Mouse (Mus musculus): ENCODE measurements around the gene Pcolce2. TPM values are rescaled to one million over a fixed set of nuclear protein-coding genes. Genes with fewer than 3 reads are reported as not detected.

Gene Pcolce2
- total RNA-seq, 2 experiments from 2014 or later, result 0.62 to 1.3 TPM

DNA sequence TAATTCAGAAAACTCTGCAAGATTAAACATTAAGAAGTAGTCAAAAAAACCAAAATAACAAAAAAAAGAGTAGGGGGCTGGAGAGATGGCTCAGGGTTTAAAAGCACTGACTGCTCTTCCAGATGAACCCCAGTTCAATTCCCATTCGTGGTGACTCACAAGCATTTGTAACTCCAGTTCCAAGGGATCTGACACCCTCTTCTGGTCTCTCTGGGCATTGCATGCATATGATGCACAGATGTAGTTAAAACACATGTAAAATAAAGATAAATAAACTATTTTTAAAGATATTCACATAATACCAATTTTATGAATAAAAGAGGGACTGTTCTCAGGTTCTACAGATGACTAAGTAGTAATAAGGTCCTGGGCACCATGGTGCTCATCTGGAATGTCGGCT is 60.4 kb downstream of the Pcolce2 start:
- intact Hi-C loops (cut with DNase I), result loop anchor here (10.0 kb wide), 1 partner anchor 173 kb away; no protein-coding TSS in a partner anchor

DNA sequence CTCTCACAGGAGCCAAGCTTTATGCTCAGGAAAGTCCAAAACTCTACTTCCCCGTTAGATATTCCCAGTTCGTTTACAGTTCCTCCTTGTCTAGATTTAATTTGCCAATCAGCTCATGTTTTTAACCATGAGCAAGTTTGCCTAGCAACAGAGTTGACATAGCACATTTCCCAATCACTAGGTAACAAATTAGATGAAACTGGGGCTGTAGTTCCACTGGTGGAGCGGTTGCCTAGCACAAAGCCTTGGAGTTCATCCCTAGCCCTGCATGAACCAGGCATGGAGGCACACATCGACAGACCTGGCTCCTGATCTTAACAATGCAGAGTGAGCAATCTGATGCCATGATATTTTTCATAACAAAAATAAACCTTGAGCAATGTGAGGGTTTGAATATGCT is 61.9 kb downstream of the Pcolce2 start:
- intact Hi-C loops (cut with DNase I), result loop anchor here (10.0 kb wide), 1 partner anchor 174 kb away; no protein-coding TSS in a partner anchor
- DNase-seq, result no peak

More for the DNA sequence above, 60.4 kb downstream of the Pcolce2 start:
- DNase-seq, result peak; percentile 40

DNA sequence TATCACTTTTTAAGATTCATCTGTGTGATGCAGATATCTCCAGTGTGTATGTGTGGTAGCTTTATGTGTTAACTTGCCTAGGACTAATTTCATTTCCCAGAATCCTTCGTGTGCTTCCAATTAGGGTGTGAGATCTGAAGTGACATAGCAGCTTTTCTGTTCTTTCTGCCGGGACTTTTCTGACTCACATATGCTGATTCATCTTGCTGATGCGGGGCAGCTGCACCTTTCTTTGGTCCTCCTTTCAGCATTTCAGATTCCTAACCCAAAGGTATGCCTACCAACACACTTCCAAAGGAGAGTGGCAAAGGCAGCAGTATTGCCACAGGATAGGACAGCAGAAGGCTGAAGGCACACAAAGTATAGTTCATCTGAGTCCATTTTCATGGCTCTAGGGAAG is 66.7 kb downstream of the Pcolce2 start:
- intact Hi-C loops (cut with DNase I), result no loop called here
- DNase-seq, result no peak

DNA sequence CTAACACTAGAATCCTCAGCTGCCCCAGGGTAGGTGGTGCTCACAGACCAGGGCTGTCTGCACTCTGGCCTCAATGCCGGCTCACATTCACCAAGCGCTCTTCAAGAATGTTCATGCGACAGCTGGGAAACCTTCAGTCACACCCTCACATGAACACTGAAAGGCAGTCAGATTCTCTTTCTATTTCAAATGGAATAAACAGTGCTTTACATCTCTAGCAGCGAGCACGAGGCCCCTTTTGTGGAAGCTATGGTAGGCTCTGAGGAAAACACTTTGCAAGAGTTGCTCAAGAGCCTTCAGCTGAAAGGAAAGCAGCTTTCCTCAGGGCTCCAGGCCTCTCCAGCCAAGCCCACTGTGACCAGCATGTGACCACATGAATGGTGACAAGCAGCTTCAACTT is 68.0 kb downstream of the Pcolce2 start:
- intact Hi-C loops (cut with DNase I), result no loop called here
- no peak for DNase-seq

DNA sequence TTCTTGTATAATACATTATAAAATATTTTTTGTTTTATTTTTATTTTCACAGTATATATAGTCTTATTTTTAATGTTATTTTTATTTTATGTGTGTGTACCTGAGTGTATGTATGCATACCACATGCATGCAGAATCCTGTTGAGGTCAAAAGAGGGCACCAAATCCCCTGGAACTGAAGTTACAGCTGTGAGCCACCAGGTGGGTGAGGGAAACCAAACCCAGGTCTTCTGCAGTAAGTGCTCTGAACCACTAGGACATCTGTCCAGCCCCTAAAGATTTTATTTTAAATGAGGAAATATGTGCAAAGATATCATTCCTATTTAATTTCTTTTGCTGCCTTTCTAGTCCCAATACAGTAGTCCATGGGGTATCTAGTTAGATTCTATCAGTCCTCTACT is 71.5 kb downstream of the Pcolce2 start:
- intact Hi-C loops (cut with DNase I), result no loop called here
- no peak for DNase-seq

DNA sequence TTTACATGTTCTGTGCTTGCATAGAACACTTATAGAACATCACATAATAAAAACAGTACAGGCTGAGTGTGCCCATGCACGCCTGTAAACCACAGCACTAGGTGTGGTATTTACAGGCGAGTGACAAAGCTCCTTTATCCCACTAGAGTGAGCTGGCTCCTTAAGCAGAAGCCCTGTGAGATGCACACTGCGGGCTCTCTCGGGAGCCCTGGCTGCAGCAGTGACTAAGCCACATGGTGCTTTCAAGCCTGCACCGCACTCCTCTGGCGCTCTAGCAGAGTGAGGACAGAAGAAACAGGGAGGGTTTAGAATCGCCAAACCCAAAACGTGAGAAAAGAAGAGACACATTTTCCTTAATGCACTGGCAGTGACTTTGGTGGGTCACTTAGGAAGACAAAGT is 75.2 kb downstream of the Pcolce2 start:
- no peak for DNase-seq
- intact Hi-C loops (cut with DNase I), result loop anchor here (10.0 kb wide), 1 partner anchor 218 kb away; no protein-coding TSS in a partner anchor

DNA sequence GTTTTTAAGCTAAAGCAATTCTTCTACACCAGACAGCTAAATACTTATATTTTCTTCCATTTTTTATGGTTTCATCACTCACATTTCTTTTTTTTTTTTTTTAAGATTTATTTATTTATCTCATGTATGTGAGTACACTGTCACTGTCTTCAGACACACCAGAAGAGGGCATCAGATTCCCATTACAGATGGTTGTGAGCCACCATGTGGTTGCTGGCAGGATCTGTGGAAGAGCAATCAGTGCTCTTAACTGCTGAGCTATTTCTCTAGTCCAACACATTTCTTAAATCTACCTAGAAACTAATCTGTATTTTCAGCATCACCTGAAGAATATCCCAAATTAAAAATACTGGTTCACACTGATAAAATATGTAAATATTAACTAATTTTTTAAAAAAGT is 98.8 kb downstream of the Pcolce2 start:
- DNase-seq, result no peak
- intact Hi-C loops (cut with DNase I), result loop anchor here (5.0 kb wide), 1 partner anchor 116 kb away; no protein-coding TSS in a partner anchor

DNA sequence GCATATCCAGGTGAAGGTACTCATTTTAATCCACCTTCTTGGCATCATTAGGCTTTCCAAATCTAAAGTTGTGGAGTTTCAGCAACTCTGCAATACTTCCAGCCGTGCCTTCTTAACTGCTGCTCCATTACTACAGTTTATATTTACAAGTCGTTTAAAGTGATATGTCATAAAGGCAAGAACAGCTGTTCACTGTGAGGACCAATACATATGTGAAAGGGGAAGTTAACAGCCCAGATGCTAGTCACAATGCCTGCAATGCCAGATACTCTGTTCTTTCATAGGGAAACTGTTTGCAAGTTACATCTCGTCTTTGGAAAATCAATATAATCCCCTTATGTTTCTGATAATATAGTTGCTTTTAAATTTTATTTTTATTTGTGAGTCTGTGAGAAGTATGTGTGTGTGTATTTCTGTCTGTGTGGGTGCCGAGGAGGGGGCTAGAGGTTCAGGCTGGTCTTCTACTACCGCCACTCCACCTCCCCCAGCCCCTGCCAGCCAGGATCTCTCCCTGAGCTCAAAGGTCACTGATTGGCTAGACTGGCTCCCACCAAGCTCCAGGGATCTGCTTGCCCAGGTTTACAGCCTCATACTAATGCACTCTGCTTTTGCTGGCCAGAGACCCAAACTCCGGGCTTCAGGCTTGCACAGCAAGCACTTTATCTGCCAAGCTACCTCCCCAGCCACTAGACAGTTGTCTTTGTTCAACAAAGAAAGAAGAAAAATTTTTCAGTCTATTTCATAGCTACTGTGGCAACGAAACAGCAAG is 107.6 kb downstream of the Pcolce2 start:
- intact Hi-C loops (cut with DNase I), result no loop called here
- DNase-seq, result peak; percentile 17

DNA sequence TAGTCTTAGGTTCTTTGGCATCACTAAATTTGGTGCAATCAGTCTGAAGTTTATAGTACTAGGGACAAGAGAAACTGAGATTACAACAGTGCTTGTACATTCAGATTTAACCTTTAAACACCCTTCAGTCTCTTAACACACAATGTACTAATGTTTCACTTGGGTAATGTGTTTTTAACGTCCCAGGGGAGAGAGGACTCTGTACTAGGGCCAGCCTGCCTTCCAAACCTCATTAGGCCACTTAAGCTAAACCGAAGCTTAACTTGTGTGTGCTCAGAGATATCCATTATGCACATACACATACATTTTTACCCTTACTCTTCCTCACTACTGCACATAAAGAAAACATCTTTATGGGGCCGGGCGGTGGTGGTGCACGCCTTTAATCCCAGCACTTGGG is 109.9 kb downstream of the Pcolce2 start:
- intact Hi-C loops (cut with DNase I), result no loop called here
- no peak for DNase-seq

Other genes starting within 250 kb of the Pcolce2 start
- gene Chst2, start 230.9 kb upstream of the Pcolce2 start, total RNA-seq (2021), result 10 to 100 TPM; 53.2 to 63.3 TPM
- gene U2surp, start 125.6 kb upstream of the Pcolce2 start, total RNA-seq (2021), result 10 to 100 TPM; 80.4 to 87.4 TPM
- 10 to 100 TPM; 32.0 to 32.2 TPM for gene Paqr9, start 77.9 kb upstream of the Pcolce2 start, total RNA-seq (2021)
- gene Trpc1, start 112.8 kb downstream of the Pcolce2 start, total RNA-seq (2021), result 10 to 100 TPM; 33.7 to 35.9 TPM
- 1 to 10 TPM; 2.9 to 3.4 TPM for gene Pls1, start 207.7 kb downstream of the Pcolce2 start, total RNA-seq (2021)
- gene Atr, start 220.0 kb downstream of the Pcolce2 start, total RNA-seq (2021), result 10 to 100 TPM; 19.0 to 19.3 TPM